27 mouse cellular contexts compared by ENCODE assay signal in genomic region chr15:86535356-86535755, GRCm38 (mm10).
DNase-seq lines count a peak whose midpoint lies in the region; ATAC-seq and TF ChIP-seq lines count a peak whose summit lies in the region.
"Had no signal": no experiment of that assay in that cellular context is flagged by ENCODE, and none has a peak within 500 bp of the region (broad histone marks: within the 10 kb centered on the region; RNA-seq: fewer than 3 reads in every experiment).

No protein-coding gene starts in this region.

- no peaks in the 10 kb centered on the region for H3K36me3 ChIP-seq in hindbrain, postnatal 0 days (ENCODE audit: insufficient read depth, low read length)
- no peaks in the 10 kb centered on the region for H3K36me3 ChIP-seq in hindbrain, embryonic 11.5 days (ENCODE audit: control insufficient read depth, insufficient read depth, low read length)
- H3K36me3 ChIP-seq in embryonic facial prominence, embryonic 10.5 days (replicated peaks): no peaks in the 10 kb centered on the region
- H3K36me3 ChIP-seq: forebrain, embryonic 12.5 days; heart, embryonic 12.5 days; hindbrain, embryonic 10.5 days; intestine, embryonic 15.5 days; limb, embryonic 12.5 days; lung, embryonic 15.5 days; neural tube, embryonic 13.5 days had no signal

- no peak overlapping the region for H3K4me2 ChIP-seq in hindbrain, postnatal 0 days (ENCODE audit: low read depth, low read length)
- no peak overlapping the region for H3K4me2 ChIP-seq in hindbrain, embryonic 11.5 days (replicated peaks; ENCODE audit: low read depth, low read length)
- H3K4me2 ChIP-seq: forebrain, embryonic 12.5 days; heart, embryonic 12.5 days; intestine, embryonic 15.5 days; limb, embryonic 12.5 days; lung, embryonic 15.5 days; midbrain, embryonic 11.5 days; neural tube, embryonic 13.5 days had no signal

- no peaks in the 10 kb centered on the region for H3K4me1 ChIP-seq in hindbrain, postnatal 0 days (ENCODE audit: insufficient read depth, low read length)
- H3K4me1 ChIP-seq in hindbrain, embryonic 11.5 days (replicated peaks; ENCODE audit: control insufficient read depth, insufficient read depth, low read length): no peaks in the 10 kb centered on the region
- H3K4me1 ChIP-seq in cerebellum, adult 2 months (ENCODE audit: control insufficient read depth, insufficient read depth, low read length): peaks cover 10% of the 10 kb centered on the region
- H3K4me1 ChIP-seq in embryonic facial prominence, embryonic 10.5 days: no peaks in the 10 kb centered on the region
- H3K4me1 ChIP-seq: forebrain, embryonic 12.5 days; heart, embryonic 12.5 days; hindbrain, embryonic 10.5 days; intestine, embryonic 15.5 days; limb, embryonic 12.5 days; lung, embryonic 15.5 days; neural tube, embryonic 13.5 days had no signal

- H3K9me3 ChIP-seq in hindbrain, postnatal 0 days (ENCODE audit: low read length): peaks cover 3% of the 10 kb centered on the region; the same call in 1 of the 2 replicates
- no peaks in the 10 kb centered on the region for H3K9me3 ChIP-seq in hindbrain, embryonic 11.5 days (ENCODE audit: control insufficient read depth, low read length)
- no peaks in the 10 kb centered on the region for H3K9me3 ChIP-seq in embryonic facial prominence, embryonic 10.5 days
- H3K9me3 ChIP-seq: forebrain, embryonic 12.5 days; heart, embryonic 12.5 days; hindbrain, embryonic 10.5 days; intestine, embryonic 15.5 days; limb, embryonic 12.5 days; lung, embryonic 15.5 days had no signal

- no peak overlapping the region for H3K27ac ChIP-seq in hindbrain, postnatal 0 days
- no peak overlapping the region for H3K27ac ChIP-seq in hindbrain, embryonic 11.5 days (ENCODE audit: low read depth, low read length)
- H3K27ac ChIP-seq in cerebellum, adult 2 months (ENCODE audit: insufficient read depth, low read length): no peak overlapping the region
- H3K27ac ChIP-seq in embryonic facial prominence, embryonic 10.5 days (replicated peaks): no peak overlapping the region
- H3K27ac ChIP-seq: forebrain, embryonic 12.5 days; heart, adult 2 months; hindbrain, embryonic 10.5 days; intestine, embryonic 15.5 days; layer of hippocampus, adult 2 months; left cerebral cortex, adult 2 months; limb, embryonic 12.5 days; lung, embryonic 15.5 days; neural tube, embryonic 13.5 days had no signal

- 73% methylated on average over 6 of the region's 6 CpGs for WGBS in hindbrain, postnatal 0 days
- 83% methylated on average over 6 of the region's 6 CpGs for WGBS in hindbrain, embryonic 11.5 days
- WGBS in cerebellum, adult 2 months: 44% methylated on average over 6 of the region's 6 CpGs
- 88% methylated on average over 6 of the region's 6 CpGs for WGBS in embryonic facial prominence, embryonic 10.5 days

- no peak for TF ChIP-seq CTCF in hindbrain, postnatal 0 days (IDR thresholded peaks at IDR 0.05; ENCODE audit: low read depth)
- no peak for TF ChIP-seq CTCF in cerebellum, adult 2 months (IDR thresholded peaks at IDR 0.05; ENCODE audit: borderline replicate concordance, insufficient read depth, low read depth, low read length)

- no peak overlapping the region for H3K9ac ChIP-seq in hindbrain, postnatal 0 days (replicated peaks; ENCODE audit: low read length)
- no peak overlapping the region for H3K9ac ChIP-seq in hindbrain, embryonic 11.5 days (ENCODE audit: low read depth, low read length)
- H3K9ac ChIP-seq: forebrain, embryonic 12.5 days; heart, embryonic 12.5 days; intestine, embryonic 15.5 days; limb, embryonic 12.5 days; lung, embryonic 15.5 days; neural tube, embryonic 13.5 days had no signal

- no peak overlapping the region for H3K4me3 ChIP-seq in hindbrain, postnatal 0 days (ENCODE audit: low read length)
- H3K4me3 ChIP-seq in hindbrain, embryonic 11.5 days (ENCODE audit: low read depth, low read length): no peak overlapping the region
- no peak overlapping the region for H3K4me3 ChIP-seq in cerebellum, adult 2 months (replicated peaks; ENCODE audit: insufficient read depth, low read depth, low read length)
- no peak overlapping the region for H3K4me3 ChIP-seq in embryonic facial prominence, embryonic 10.5 days
- H3K4me3 ChIP-seq: erythroblast, embryonic 14.5 days; forebrain, embryonic 12.5 days; heart, adult 2 months; heart, embryonic 12.5 days; hindbrain, embryonic 10.5 days; intestine, embryonic 15.5 days; layer of hippocampus, adult 2 months; left cerebral cortex, adult 2 months; limb, embryonic 12.5 days; lung, embryonic 15.5 days; neural tube, embryonic 13.5 days had no signal

- no peaks in the 10 kb centered on the region for H3K27me3 ChIP-seq in hindbrain, postnatal 0 days (ENCODE audit: insufficient read depth, low read length)
- H3K27me3 ChIP-seq in hindbrain, embryonic 11.5 days (ENCODE audit: control insufficient read depth, insufficient read depth, low read length): no peaks in the 10 kb centered on the region
- H3K27me3 ChIP-seq in cerebellum, adult 2 months (ENCODE audit: control insufficient read depth, insufficient read depth, low read length): no peaks in the 10 kb centered on the region
- H3K27me3 ChIP-seq in embryonic facial prominence, embryonic 10.5 days (replicated peaks; ENCODE audit: low read depth, poor library complexity, severe bottlenecking): no peaks in the 10 kb centered on the region
- H3K27me3 ChIP-seq: forebrain, embryonic 12.5 days; heart, embryonic 12.5 days; intestine, embryonic 15.5 days; limb, embryonic 12.5 days; lung, embryonic 15.5 days; neural tube, embryonic 13.5 days had no signal

- no peak for TF ChIP-seq POLR2A in cerebellum, adult 2 months (IDR thresholded peaks at IDR 0.05; ENCODE audit: borderline replicate concordance, insufficient read depth, low read length)

- peak; percentile 53 for DNase-seq in hindbrain, postnatal 0 days (ENCODE audit: low spot score)
- no peak for DNase-seq in hindbrain, embryonic 11.5 days (ENCODE audit: low spot score)
- DNase-seq in cerebellum, adult 11-12 months: peak; percentile 30
- peak; percentile 15 to 61 for DNase-seq in cerebellum, adult 2 months
- peak; percentile 44 to 57 for DNase-seq in cerebellum, postnatal 25 days
- no peak for DNase-seq in embryonic facial prominence, embryonic 10.5 days (ENCODE audit: low spot score)
- DNase-seq in adipocyte (ENCODE audit: low spot score): no peak
- DNase-seq: adrenal gland, adult 8-10 months; gastrocnemius, postnatal 25 days; heart, adult 2 months; kidney, adult 2 months; kidney, postnatal 36 days; thymus, adult 2 months; thymus, postnatal 36 days had no signal

- no peak for ATAC-seq in hindbrain, postnatal 0 days
- ATAC-seq in hindbrain, embryonic 11.5 days (ENCODE audit: low FRiP score): no peak
- ATAC-seq: activated CD4-positive, CD25-positive, alpha-beta regulatory T cell, adult 4 months; hindbrain, embryonic 16.5 days; intestine, embryonic 15.5 days had no signal

Comparison
In these comparisons a context has a peak if more than half of its experiments do, and no peak if none do; other contexts are left out.
1. DNase-seq: peak in hindbrain, postnatal 0 days (single experiment), cerebellum, adult 11-12 months (single experiment), cerebellum, adult 2 months (2 of 2) and cerebellum, postnatal 25 days (2 of 2); none in hindbrain, embryonic 11.5 days (single experiment), embryonic facial prominence, embryonic 10.5 days (single experiment) and adipocyte (single experiment).